Mouse (Mus musculus) ES-E14 (cell line): ENCODE measurements around the gene Dennd4a. TPM values are rescaled to one million over a fixed set of nuclear protein-coding genes. Genes with fewer than 3 reads are reported as not detected.

Experiments used
- DNase-seq: peaks from one replicate; pipeline ENCODE4 v3.0.0-alpha.2; 2013; ENCODE audit warnings: low read depth, low spot score
- H3K27ac ChIP-seq: 2 replicates; pipeline ENCODE4 v1.5.1; 2012; ENCODE audit warnings: low read depth, mild to moderate bottlenecking, low read length, moderate library complexity, mixed read lengths; ENCODE audit not compliant: poor library complexity, insufficient read depth, severe bottlenecking
- H3K36me3 ChIP-seq: 2 replicates; pipeline ENCODE4 v1.6.1; 2012; ENCODE audit warnings: mild to moderate bottlenecking, low read length, moderate library complexity, mixed read lengths; ENCODE audit not compliant: control insufficient read depth, poor library complexity, insufficient read depth, severe bottlenecking
- H3K4me1 ChIP-seq, 2 experiments: fragments of 150-350 bp in 1 of 2; sonication (generic) in 1 of 2; 2 replicates each; pipeline ENCODE4 v1.6.1; 2012; ENCODE audit warnings: low read length in 2 of 2, mild to moderate bottlenecking in 1 of 2, mixed read lengths in 1 of 2; ENCODE audit not compliant: control insufficient read depth in 2 of 2, insufficient read depth in 2 of 2, poor library complexity in 1 of 2
- H3K4me3 ChIP-seq, 2 experiments: fragments of 150-350 bp in 1 of 2; sonication (generic) in 1 of 2; 2 replicates each; pipeline ENCODE4 v1.5.1; 2012; ENCODE audit warnings: low read length in 2 of 2, low read depth in 1 of 2, mild to moderate bottlenecking in 1 of 2, mixed read lengths in 1 of 2; ENCODE audit not compliant: insufficient read depth in 1 of 2, poor library complexity in 1 of 2, severe bottlenecking in 1 of 2
- H3K9ac ChIP-seq: 2 replicates; pipeline ENCODE4 v1.6.1; 2012; ENCODE audit warnings: low read depth, mild to moderate bottlenecking, low read length, mixed read lengths; ENCODE audit not compliant: poor library complexity, insufficient read depth, severe bottlenecking
- H3K9me3 ChIP-seq: fragments of 150-350 bp; sonication (generic); 2 replicates; pipeline ENCODE4 v1.6.1; 2012; ENCODE audit warnings: low read depth, mild to moderate bottlenecking, low read length; ENCODE audit not compliant: control insufficient read depth, insufficient read depth
- CHD2 ChIP-seq: IDR thresholded peaks from 2 replicates; pipeline ENCODE4 v1.6.1; 2014; ENCODE audit warnings: mild to moderate bottlenecking, low read depth, low read length, inconsistent platforms
- HCFC1 ChIP-seq: IDR thresholded peaks from 2 replicates; pipeline ENCODE4 v1.6.1; 2012; ENCODE audit warnings: low read length, inconsistent platforms, borderline replicate concordance; ENCODE audit not compliant: insufficient read depth
- MAFK ChIP-seq: IDR thresholded peaks from 2 replicates; pipeline ENCODE4 v1.6.1; 2014; ENCODE audit warnings: mild to moderate bottlenecking, low read depth, low read length, inconsistent platforms; ENCODE audit not compliant: insufficient read depth
- ZC3H11A ChIP-seq: IDR thresholded peaks from 2 replicates; pipeline ENCODE4 v1.6.1; 2012; ENCODE audit warnings: low read depth, mild to moderate bottlenecking, inconsistent platforms, low read length, borderline replicate concordance
- ZNF384 ChIP-seq: IDR thresholded peaks from 2 replicates; pipeline ENCODE4 v1.6.1; 2012; ENCODE audit warnings: low read depth, low read length, inconsistent platforms
- in situ Hi-C, 2 experiments: fragments of 600-800 bp; cut with MboI; formaldehyde crosslinking; loops; one replicate each; pipeline ENCODE4 v1.15.1; 2025; ENCODE audit warnings: low sequenced_read_pairs in 2 of 2, inconsistent platforms in 1 of 2; ENCODE audit not compliant: unreplicated experiment in 2 of 2
- total RNA-seq: library from RNA; depleted of rRNA; stranded (reverse); fragments of 300-350 nt; gene quantifications from 2 replicates; pipeline ENCODE4 v1.2.3, GENCODE M21; 2012

Dennd4a gene
- total RNA-seq, 1 experiment, result 3.7 TPM

GRCm38 (mm10) chr9:64820086-64820795 lies 9.1 kb downstream of the Dennd4a start:
- H3K4me3 ChIP-seq, result no peak overlapping the region
- H3K9ac ChIP-seq, result no peak overlapping the region
- H3K4me1 ChIP-seq, result no peaks in the 10 kb centered on the region
- in situ Hi-C loops, result no loop called here
- no peaks in the 10 kb centered on the region for H3K9me3 ChIP-seq
- DNase-seq, result no peak
- no peaks in the 10 kb centered on the region for H3K36me3 ChIP-seq
- no peak for TF ChIP-seq ZC3H11A
- no peak for TF ChIP-seq MAFK
- no peak for TF ChIP-seq ZNF384
- no peak for TF ChIP-seq CHD2
- no peak for TF ChIP-seq HCFC1
- H3K27ac ChIP-seq, result no peak overlapping the region

- Histone ChIP-seq H3K9ac (no peak overlapping the region), H3K9me3 (no peaks in the 10 kb centered on the region), H3K4me1 (no peaks in the 10 kb centered on the region), H3K27ac (no peak overlapping the region), H3K36me3 (no peaks in the 10 kb centered on the region), H3K4me3 (no peak overlapping the region)
- DNase-seq, result no peak
- TF ChIP-seq CHD2 (no peak), ZNF384 (no peak), HCFC1 (no peak), ZC3H11A (no peak), MAFK (no peak)
- in situ Hi-C loops, result no loop called here
Observed at GRCm38 (mm10) chr9:64822235-64822634, 11.1 kb downstream of the Dennd4a start.

- in situ Hi-C loops, result no loop called here
- Histone ChIP-seq H3K36me3 (no peaks in the 10 kb centered on the region), H3K4me1 (no peaks in the 10 kb centered on the region), H3K27ac (no peak overlapping the region), H3K9me3 (no peaks in the 10 kb centered on the region), H3K4me3 (no peak overlapping the region), H3K9ac (no peak overlapping the region)
- DNase-seq, result no peak
- TF ChIP-seq ZC3H11A (no peak), ZNF384 (no peak), HCFC1 (no peak), CHD2 (no peak), MAFK (no peak)
Observed at GRCm38 (mm10) chr9:64824389-64825008, 13.4 kb downstream of the Dennd4a start.

DNA sequence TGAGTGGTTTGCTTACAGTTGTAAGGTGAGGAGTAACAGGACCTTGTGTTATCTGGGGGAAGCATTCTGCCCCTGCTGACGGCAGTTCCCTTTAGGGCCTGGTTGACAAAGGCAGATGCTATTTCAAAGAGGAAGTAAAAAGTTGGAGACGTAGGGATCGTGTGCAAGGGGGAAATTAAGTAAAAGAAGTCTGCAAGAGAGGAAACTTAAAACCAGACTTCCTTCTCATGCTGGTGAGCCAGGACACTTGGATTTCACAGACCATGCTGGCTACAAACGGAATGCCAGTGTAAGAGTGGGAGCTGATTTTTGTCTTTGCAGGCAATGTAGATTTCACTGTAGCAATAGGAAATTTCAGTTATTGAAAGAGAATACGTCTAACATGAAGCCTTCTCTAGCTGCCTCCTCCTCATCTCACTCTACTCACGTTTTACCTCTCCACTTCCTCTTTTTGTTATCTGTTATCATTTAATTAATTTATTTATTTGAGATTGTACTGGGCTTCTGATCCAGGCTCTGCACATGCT lies 19.0 kb downstream of the Dennd4a start:
- Histone ChIP-seq H3K27ac (no peak overlapping the region), H3K4me3 (no peak overlapping the region), H3K9me3 (no peaks in the 10 kb centered on the region), H3K36me3 (no peaks in the 10 kb centered on the region), H3K9ac (no peak overlapping the region), H3K4me1 (no peaks in the 10 kb centered on the region)
- in situ Hi-C loops, result no loop called here
- no peak for TF ChIP-seq CHD2
- no peak for TF ChIP-seq MAFK
- no peak for TF ChIP-seq HCFC1
- no peak for TF ChIP-seq ZC3H11A
- TF ChIP-seq ZNF384, result no peak
- DNase-seq, result no peak
